Mouse (Mus musculus) stomach, postnatal 0 days (tissue): ENCODE data around the gene Wsb1.

Source experiments
- CTCF ChIP-seq: IDR thresholded peaks from 2 replicates; pipeline ENCODE4 v1.5.1; 2016; ENCODE audit warnings: antibody characterized with exemption, low read depth, mild to moderate bottlenecking, moderate library complexity
- EP300 ChIP-seq: optimal IDR thresholded peaks from 2 replicates; pipeline ENCODE3; 2016; ENCODE audit warnings: antibody characterized with exemption

GRCm38 (mm10) chr11:79209113-79209512, 45.4 kb downstream of the Wsb1 start:
- TF ChIP-seq CTCF (no peak), EP300 (no peak)
